Mouse (Mus musculus): ENCODE results near the gene Spcs3.

DNA sequence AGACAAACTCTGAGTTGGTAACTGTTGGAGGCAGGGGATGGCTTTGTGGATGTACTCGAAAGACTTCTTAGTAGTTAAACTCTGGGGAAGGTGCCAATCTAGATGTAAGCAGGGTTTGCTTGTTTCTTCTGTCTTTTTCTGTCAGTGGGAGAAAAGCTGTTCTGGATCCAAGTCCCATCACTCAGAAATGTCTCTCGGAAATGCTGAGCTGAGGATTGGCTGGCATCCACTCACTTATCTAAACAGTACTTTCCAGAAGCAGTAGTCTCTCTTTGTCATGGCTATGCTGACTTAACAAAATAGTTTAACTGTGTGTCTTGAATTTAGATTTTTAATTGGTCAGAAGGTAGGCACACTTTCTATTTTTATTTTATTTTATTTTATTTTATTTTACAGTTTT is 37.4 kb upstream of the Spcs3 start:
- TF ChIP-seq GATA1 (IDR thresholded peaks at IDR 0.05; ENCODE audit: borderline replicate concordance, low read length) (no peak), FLI1 (IDR thresholded peaks at IDR 0.05; ENCODE audit: low read length) (no peak)
